Mouse (Mus musculus) CH12.LX (cell line): ENCODE measurements around the gene Sema3f. TPM values are rescaled to one million over a fixed set of nuclear protein-coding genes. Genes with fewer than 3 reads are reported as not detected.

Experiments
- DNase-seq: peaks from one replicate; pipeline ENCODE4 v3.0.0-alpha.2; 2013; ENCODE audit errors: extremely low read depth
- H3K27ac ChIP-seq: 2 replicates; pipeline ENCODE4 v1.5.1; 2012; ENCODE audit warnings: low read depth, mild to moderate bottlenecking, control low read depth, moderate library complexity; ENCODE audit not compliant: insufficient read depth
- H3K27me3 ChIP-seq: replicated peaks from 2 replicates; pipeline ENCODE3; 2012; ENCODE audit warnings: inconsistent platforms
- H3K36me3 ChIP-seq, 2 experiments: replicated peaks in 1 of 2; 2 replicates each; pipeline versions ENCODE3 to v1.6.1; 2012; ENCODE audit warnings: inconsistent platforms in 1 of 2, low read length in 1 of 2, mild to moderate bottlenecking in 1 of 2, mixed read lengths in 1 of 2, moderate library complexity in 1 of 2; ENCODE audit not compliant: control insufficient read depth in 1 of 2, insufficient read depth in 1 of 2
- H3K4me1 ChIP-seq, 2 experiments: 2 replicates each; pipeline ENCODE4 v1.6.1; 2012; ENCODE audit warnings: inconsistent platforms in 1 of 2, moderate library complexity in 1 of 2; ENCODE audit not compliant: insufficient read depth in 2 of 2, control insufficient read depth in 1 of 2
- H3K4me2 ChIP-seq: 2 replicates; pipeline ENCODE4 v1.6.1; 2012; ENCODE audit warnings: low read depth, mild to moderate bottlenecking, control low read depth; ENCODE audit not compliant: poor library complexity, insufficient read depth, severe bottlenecking
- H3K4me3 ChIP-seq, 3 experiments: fragments of 150-350 bp in 1 of 3; sonication (generic) in 1 of 3; replicated peaks in 1 of 3; 2 replicates each; pipeline versions ENCODE3 to v1.5.1; 2011 to 2012; ENCODE audit warnings: low read depth in 2 of 3, low read length in 2 of 3, mild to moderate bottlenecking in 2 of 3, moderate library complexity in 2 of 3, control low read depth in 1 of 3, improper control_type of control experiment in 1 of 3, inconsistent platforms in 1 of 3, mixed read lengths in 1 of 3; ENCODE audit not compliant: poor library complexity in 1 of 3
- H3K79me2 ChIP-seq: replicated peaks from 2 replicates; pipeline ENCODE4 v1.6.1; 2012; ENCODE audit warnings: mild to moderate bottlenecking, moderate library complexity; ENCODE audit not compliant: control insufficient read depth, poor library complexity, insufficient read depth, severe bottlenecking; ENCODE audit errors: extremely low read depth
- H3K9ac ChIP-seq: 2 replicates; pipeline ENCODE4 v1.6.1; 2012; ENCODE audit warnings: low read depth, mild to moderate bottlenecking, control low read depth, moderate library complexity; ENCODE audit not compliant: insufficient read depth
- H3K9me3 ChIP-seq: replicated peaks from 2 replicates; pipeline ENCODE3; 2012; ENCODE audit warnings: low read length, inconsistent platforms, mixed read lengths
- CHD1 ChIP-seq: IDR thresholded peaks from 2 replicates; pipeline ENCODE4 v1.6.1; 2012; ENCODE audit warnings: low read depth, low read length, improper control_type of control experiment, inconsistent platforms
- CHD2 ChIP-seq: IDR thresholded peaks from 2 replicates; pipeline ENCODE4 v1.6.1; 2011; ENCODE audit warnings: low read length, improper control_type of control experiment
- E2F4 ChIP-seq: IDR thresholded peaks from 2 replicates; pipeline ENCODE4 v1.6.1; 2011; ENCODE audit warnings: low read depth, low read length, improper control_type of control experiment; ENCODE audit not compliant: insufficient replicate concordance
- ELF1 ChIP-seq: IDR thresholded peaks from 2 replicates; pipeline ENCODE4 v1.6.1; 2014; ENCODE audit warnings: low read depth, mild to moderate bottlenecking, inconsistent platforms, low read length, improper control_type of control experiment
- EP300 ChIP-seq: IDR thresholded peaks from 2 replicates; pipeline ENCODE4 v1.6.1; 2011; ENCODE audit warnings: low read length, improper control_type of control experiment
- HCFC1 ChIP-seq: IDR thresholded peaks from 2 replicates; pipeline ENCODE4 v1.6.1; 2012; ENCODE audit warnings: low read depth, mild to moderate bottlenecking, inconsistent platforms, low read length, improper control_type of control experiment
- JUN ChIP-seq: IDR thresholded peaks from 2 replicates; pipeline ENCODE4 v1.6.1; 2011; ENCODE audit warnings: low read depth, mild to moderate bottlenecking, low read length, improper control_type of control experiment, moderate library complexity; ENCODE audit not compliant: insufficient read depth
- JUND ChIP-seq: conservative IDR thresholded peaks from 2 replicates; pipeline ENCODE4 v1.6.1; 2011; ENCODE audit warnings: low read depth, low read length, improper control_type of control experiment
- KAT2A ChIP-seq: IDR thresholded peaks from 2 replicates; pipeline ENCODE4 v1.6.1; 2012; ENCODE audit warnings: low read length, improper control_type of control experiment, inconsistent platforms; ENCODE audit not compliant: insufficient replicate concordance
- MAFK ChIP-seq: IDR thresholded peaks from 2 replicates; pipeline ENCODE4 v1.6.1; 2011; ENCODE audit warnings: low read length, improper control_type of control experiment; ENCODE audit not compliant: insufficient replicate concordance
- MAX ChIP-seq: IDR thresholded peaks from 2 replicates; pipeline ENCODE4 v1.6.1; 2011; ENCODE audit warnings: low read length, improper control_type of control experiment
- MAZ ChIP-seq: IDR thresholded peaks from 2 replicates; pipeline ENCODE4 v1.6.1; 2012; ENCODE audit warnings: low read depth, mild to moderate bottlenecking, inconsistent platforms, low read length, improper control_type of control experiment, moderate library complexity
- MEF2A ChIP-seq: IDR thresholded peaks from 2 replicates; pipeline ENCODE4 v1.6.1; 2014; ENCODE audit warnings: low read depth, mild to moderate bottlenecking, inconsistent platforms, low read length, improper control_type of control experiment, borderline replicate concordance
- MXI1 ChIP-seq: IDR thresholded peaks from 2 replicates; pipeline ENCODE4 v1.6.1; 2011; ENCODE audit warnings: mild to moderate bottlenecking, low read depth, low read length, improper control_type of control experiment
- NRF1 ChIP-seq: IDR thresholded peaks from 2 replicates; pipeline ENCODE4 v1.6.1; 2014; ENCODE audit warnings: low read depth, mild to moderate bottlenecking, inconsistent platforms, low read length, improper control_type of control experiment, moderate library complexity
- PAX5 ChIP-seq: IDR thresholded peaks from 2 replicates; pipeline ENCODE4 v1.6.1; 2012; ENCODE audit warnings: low read length, inconsistent platforms, mixed read lengths
- POLR2AphosphoS2 ChIP-seq: IDR thresholded peaks from 2 replicates; pipeline ENCODE4 v1.6.1; 2011; ENCODE audit warnings: low read depth, low read length, improper control_type of control experiment
- RAD21 ChIP-seq: IDR thresholded peaks from 2 replicates; pipeline ENCODE4 v1.6.1; 2011; ENCODE audit warnings: low read depth, mild to moderate bottlenecking, low read length, improper control_type of control experiment, moderate library complexity
- SMC3 ChIP-seq: IDR thresholded peaks from 2 replicates; pipeline ENCODE4 v1.6.1; 2011; ENCODE audit warnings: low read depth, low read length, improper control_type of control experiment
- TBP ChIP-seq: conservative IDR thresholded peaks from 2 replicates; pipeline ENCODE4 v1.6.1; 2011; ENCODE audit warnings: low read depth, low read length, improper control_type of control experiment
- TCF12 ChIP-seq: IDR thresholded peaks from 2 replicates; pipeline ENCODE4 v1.6.1; 2014; ENCODE audit warnings: low read depth, mild to moderate bottlenecking, inconsistent platforms, low read length, improper control_type of control experiment
- USF2 ChIP-seq: conservative IDR thresholded peaks from 2 replicates; pipeline ENCODE4 v1.6.1; 2011; ENCODE audit warnings: low read depth, low read length, improper control_type of control experiment
- ZKSCAN1 ChIP-seq: IDR thresholded peaks from 2 replicates; pipeline ENCODE4 v1.6.1; 2012; ENCODE audit warnings: low read depth, inconsistent platforms, low read length, improper control_type of control experiment, borderline replicate concordance
- ZMIZ1 ChIP-seq: IDR thresholded peaks from 2 replicates; pipeline ENCODE4 v1.6.1; 2012; ENCODE audit warnings: low read depth, mild to moderate bottlenecking, inconsistent platforms, low read length, improper control_type of control experiment
- ZNF384 ChIP-seq: IDR thresholded peaks from 2 replicates; pipeline ENCODE4 v1.6.1; 2012; ENCODE audit warnings: low read depth, low read length, improper control_type of control experiment, inconsistent platforms
- dilution Hi-C: fragments of 300-500 bp; cut with MboI; formaldehyde crosslinking; loops from 2 replicates; pipeline ENCODE4 v1.14.3; 2020; ENCODE audit warnings: low sequenced_read_pairs; ENCODE audit not compliant: extremely low pct_unique_long_range_greater_than_20kb, extremely low pct_ligation_motif_present
- in situ Hi-C: fragments of 300-500 bp; cut with MboI; formaldehyde crosslinking; loops from 3 replicates; pipeline ENCODE4 v1.14.3; 2019; ENCODE audit warnings: low sequenced_read_pairs, low pct_ligation_motif_present, low pct_unique_long_range_greater_than_20kb, mixed read lengths
- polyA plus RNA-seq: library from polyadenylated mRNA; unstranded; fragments of >175 nt; gene quantifications from 2 replicates; pipeline ENCODE4 v1.2.1, GENCODE M21; 2012; ENCODE audit warnings: low read depth; ENCODE audit not compliant: insufficient read length
- total RNA-seq, 2 experiments: library from RNA; depleted of rRNA; stranded (reverse); fragments of 300-350 nt in 1 of 2; fragments of >200 nt in 1 of 2; gene quantifications; 2 replicates each; pipeline ENCODE4 v1.2.3; 2012 to 2014

The Sema3f gene
- total and polyA plus RNA-seq, 3 experiments: 0.24 to 1.1 (median 0.36) TPM

- Histone ChIP-seq H3K4me2 (no peak overlapping the region), H3K27me3 (peaks cover 70% of the 10 kb centered on the region), H3K79me2 (no peaks in the 10 kb centered on the region), H3K36me3 (no peaks in the 10 kb centered on the region), H3K27ac (no peak overlapping the region), H3K9ac (no peak overlapping the region), H3K9me3 (no peaks in the 10 kb centered on the region), H3K4me1 (0 out of 4 replicates have a peak, but pooled peaks cover 0 to 3% of the 10 kb centered on the region in 2 experiments), H3K4me3 (no peak overlapping the region)
- dilution Hi-C loops: no loop called here
- no peak for TF ChIP-seq CHD1
- no peak for DNase-seq
- in situ Hi-C loops: no loop called here
These were observed 18.8 kb upstream of the Sema3f start for GRCm38 (mm10) chr9:107728919-107729670.

- DNase-seq: no peak
- Histone ChIP-seq H3K4me1 (peaks cover 0 to 8% of the 10 kb centered on the region in 2 experiments; a peak in 1 of 4 replicates), H3K9me3 (no peaks in the 10 kb centered on the region)
- TF ChIP-seq RAD21: no peak
- TF ChIP-seq JUND: no peak
- no peak for TF ChIP-seq ZNF384
- no peak for TF ChIP-seq EP300
- no peak for TF ChIP-seq KAT2A
- no peak for TF ChIP-seq JUN
- TF ChIP-seq E2F4: no peak
- no peak for TF ChIP-seq TCF12
- TF ChIP-seq ZMIZ1: no peak
- no peak for TF ChIP-seq MAFK
- no peak for TF ChIP-seq PAX5
- TF ChIP-seq, all 38 proteins: peak for 0
- Histone ChIP-seq H3K79me2 (no peaks in the 10 kb centered on the region), H3K27ac (no peak overlapping the region), H3K27me3 (peaks cover 80% of the 10 kb centered on the region), H3K9ac (no peak overlapping the region), H3K4me2 (no peak overlapping the region), H3K36me3 (no peaks in the 10 kb centered on the region), H3K4me3 (no peak overlapping the region)
- in situ Hi-C loops: no loop called here
- dilution Hi-C loops: no loop called here
These were observed 16.8 kb upstream of the Sema3f start for GRCm38 (mm10) chr9:107727041-107727440.

DNA sequence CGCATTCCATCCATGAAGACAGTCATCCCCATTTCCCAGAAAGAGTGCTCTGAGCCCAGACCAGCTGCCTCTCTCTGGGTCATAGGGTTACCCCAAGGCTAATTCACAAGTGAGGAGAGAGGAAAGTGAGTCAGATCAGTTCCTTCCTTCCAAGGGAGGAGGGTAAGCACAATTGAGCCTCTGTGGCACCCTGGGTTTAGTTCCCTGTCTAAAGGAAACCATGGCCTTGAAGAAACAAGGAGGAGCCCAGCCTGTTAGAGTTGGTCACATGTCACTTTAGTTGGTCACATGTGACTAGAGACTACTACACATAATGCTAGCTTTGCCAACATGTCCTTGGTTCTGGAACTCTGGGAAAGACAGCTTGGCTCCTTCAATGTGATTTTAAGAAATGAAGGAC is 14.5 kb upstream of the Sema3f start:
- Histone ChIP-seq H3K27me3 (peaks cover 85% of the 10 kb centered on the region), H3K4me3 (no peak overlapping the region), H3K27ac (no peak overlapping the region), H3K4me1 (peaks cover 0 to 8% of the 10 kb centered on the region in 2 experiments; a peak in 1 of 4 replicates), H3K36me3 (no peaks in the 10 kb centered on the region), H3K79me2 (no peaks in the 10 kb centered on the region), H3K4me2 (no peak overlapping the region), H3K9me3 (no peaks in the 10 kb centered on the region), H3K9ac (no peak overlapping the region)
- in situ Hi-C loops (no loop called here), dilution Hi-C loops (no loop called here)
- DNase-seq: no peak
- TF ChIP-seq CHD2: no peak
- no peak for TF ChIP-seq HCFC1
- TF ChIP-seq USF2: no peak
- no peak for TF ChIP-seq ZKSCAN1
- TF ChIP-seq MEF2A: no peak
- TF ChIP-seq RAD21: no peak
- TF ChIP-seq POLR2AphosphoS2: no peak
- TF ChIP-seq MXI1: no peak
- no peak for TF ChIP-seq EP300
- no peak for TF ChIP-seq SMC3
- TF ChIP-seq NRF1: no peak
- TF ChIP-seq MAZ: no peak
- TF ChIP-seq MAX: no peak
- TF ChIP-seq CHD1: no peak
- TF ChIP-seq ELF1: no peak
- no peak for TF ChIP-seq TBP
- TF ChIP-seq E2F4: no peak
- no peak for TF ChIP-seq ZMIZ1
- TF ChIP-seq JUN: no peak
